Mouse (Mus musculus): ENCODE results near the gene Parl. TPM values are rescaled to one million over a fixed set of nuclear protein-coding genes. Genes with fewer than 3 reads are reported as not detected.

The Parl gene
- 87.9 and 94.9 TPM in 2 replicates for polyA plus RNA-seq (2011; ENCODE audit: insufficient read depth, insufficient read length, low read depth, missing spikeins)

DNA sequence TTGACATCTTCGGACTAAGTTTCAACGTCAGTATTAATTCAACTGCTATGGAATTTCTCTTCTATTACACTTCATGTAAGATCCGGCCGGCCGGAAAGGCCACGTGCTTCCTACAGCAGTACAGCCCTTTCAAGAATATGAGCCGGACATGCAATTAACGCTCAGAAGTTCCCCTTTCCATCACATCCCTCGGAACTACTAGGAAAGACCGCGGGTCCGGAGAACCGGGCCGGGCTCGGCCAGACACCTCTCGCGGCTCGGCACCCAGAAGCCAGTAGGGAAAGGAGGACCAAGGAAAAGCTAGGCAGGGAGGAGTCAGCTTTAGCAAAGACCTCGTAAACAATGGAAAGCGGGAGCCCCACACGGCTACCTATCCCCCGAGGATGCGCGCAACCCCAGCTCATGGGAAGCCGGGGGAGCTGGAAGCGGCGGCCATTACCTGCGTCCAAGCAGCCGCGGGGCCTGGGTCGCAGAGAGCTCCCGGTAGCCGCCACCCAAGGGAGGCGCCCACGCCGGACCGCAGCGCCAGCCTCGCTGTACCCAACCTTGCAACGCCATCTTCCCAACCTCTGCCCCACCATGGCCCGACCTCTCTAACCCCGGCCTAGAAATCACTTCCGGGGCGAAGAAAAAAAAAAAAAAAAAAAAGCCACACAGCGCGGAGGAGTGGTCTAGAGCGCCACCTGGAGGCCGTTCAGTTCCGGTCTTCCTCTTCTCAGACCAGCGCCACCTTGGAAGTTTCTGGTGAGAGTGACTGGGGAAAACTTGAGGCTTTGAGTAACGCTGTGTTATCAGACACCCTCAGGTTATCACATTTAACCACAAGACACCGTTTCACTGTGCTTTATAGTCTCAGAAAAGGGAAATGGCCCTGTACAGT lies at the start of gene Parl:
Parl (minus strand) TSS at position 618 of the 880 bp plus-strand sequence.
- Histone ChIP-seq H3K27me3 (ENCODE audit: control insufficient read depth, insufficient read depth, low read length, poor library complexity, severe bottlenecking) (no peaks in the 10 kb centered on the region), H3K36me3 (ENCODE audit: control insufficient read depth, insufficient read depth, low read length, poor library complexity, severe bottlenecking) (peaks cover 14% of the 10 kb centered on the region), H3K9me3 (replicated peaks; ENCODE audit: control insufficient read depth, insufficient read depth, low read length, poor library complexity, severe bottlenecking) (no peaks in the 10 kb centered on the region), H3K4me1 (ENCODE audit: control insufficient read depth, insufficient read depth, low read length) (no peaks in the 10 kb centered on the region), H3K9ac (ENCODE audit: low read depth, poor library complexity, severe bottlenecking) (peak within 1 kb of the TSS; percentile 93), H3K27ac (ENCODE audit: insufficient read depth, low read length) (peak within 1 kb of the TSS; percentile 21; the same call in 1 of the 2 replicates), H3K4me3 (ENCODE audit: low read depth, low read length) (peak within 1 kb of the TSS; percentile 83)
- peak; percentile 86 for TF ChIP-seq CTCF (IDR thresholded peaks at IDR 0.05; ENCODE audit: low read depth, low read length)
- TF ChIP-seq POLR2A (IDR thresholded peaks at IDR 0.05; ENCODE audit: insufficient read depth, low read length), result no peak

DNA sequence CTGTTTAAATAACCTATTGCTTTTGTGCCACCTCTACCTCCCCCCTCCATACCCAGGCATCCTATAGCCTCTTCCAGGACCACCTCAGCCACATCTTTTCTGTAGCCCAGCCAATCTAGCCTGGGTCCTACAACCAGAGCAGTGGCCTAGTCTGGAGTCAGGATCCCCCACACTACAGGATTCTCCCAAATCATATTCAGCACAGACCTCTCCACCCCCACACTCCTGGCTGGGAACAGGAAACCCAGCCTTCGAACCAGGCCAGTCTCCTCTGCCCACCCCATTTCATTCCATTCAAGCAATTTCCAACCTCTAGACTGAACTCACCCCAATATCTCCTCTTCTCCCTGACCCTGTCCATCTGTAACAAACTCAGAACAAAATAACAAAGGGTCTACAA lies 43.3 kb upstream of the Parl start:
- no peaks in the 10 kb centered on the region for H3K4me1 ChIP-seq (ENCODE audit: control insufficient read depth, insufficient read depth, low read length)
- no peak overlapping the region for H3K4me3 ChIP-seq (ENCODE audit: low read depth, low read length)
- no peak overlapping the region for H3K27ac ChIP-seq (ENCODE audit: insufficient read depth, low read length)
- no peaks in the 10 kb centered on the region for H3K9me3 ChIP-seq (replicated peaks; ENCODE audit: control insufficient read depth, insufficient read depth, low read length, poor library complexity, severe bottlenecking)
- H3K9ac ChIP-seq (ENCODE audit: low read depth, poor library complexity, severe bottlenecking), result no peak overlapping the region
- H3K36me3 ChIP-seq (ENCODE audit: control insufficient read depth, insufficient read depth, low read length, poor library complexity, severe bottlenecking), result peaks cover 24% of the 10 kb centered on the region
- H3K27me3 ChIP-seq (ENCODE audit: control insufficient read depth, insufficient read depth, low read length, poor library complexity, severe bottlenecking), result no peaks in the 10 kb centered on the region
- TF ChIP-seq EP300 (IDR thresholded peaks at IDR 0.05; ENCODE audit: insufficient read depth, low read depth, low read length), result no peak
- no peak for TF ChIP-seq CTCF (IDR thresholded peaks at IDR 0.05; ENCODE audit: low read depth, low read length)
- no peak for TF ChIP-seq POLR2A (IDR thresholded peaks at IDR 0.05; ENCODE audit: insufficient read depth, low read length)

DNA sequence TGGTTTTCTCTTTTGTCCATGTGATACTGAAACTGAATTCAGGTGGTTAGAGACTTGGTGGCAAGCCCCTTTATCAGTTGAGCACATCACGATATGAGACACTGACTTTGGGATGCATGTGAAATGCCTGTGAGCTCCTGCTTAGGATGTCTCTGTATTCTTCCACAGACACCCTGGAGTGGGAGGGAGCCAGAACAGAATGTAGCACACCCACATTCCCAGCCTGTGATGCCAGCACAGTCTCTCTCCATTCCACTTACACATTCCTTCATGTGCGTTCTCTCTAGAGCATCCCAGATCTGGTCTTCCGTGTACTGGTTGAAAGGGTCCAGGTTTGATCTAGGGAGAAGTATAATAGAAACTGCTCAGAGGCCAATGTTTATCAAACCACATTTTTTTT lies 36.4 kb upstream of the Parl start:
- Histone ChIP-seq H3K4me3 (ENCODE audit: low read depth, low read length) (no peak overlapping the region), H3K9ac (ENCODE audit: low read depth, poor library complexity, severe bottlenecking) (no peak overlapping the region), H3K4me1 (ENCODE audit: control insufficient read depth, insufficient read depth, low read length) (no peaks in the 10 kb centered on the region), H3K36me3 (ENCODE audit: control insufficient read depth, insufficient read depth, low read length, poor library complexity, severe bottlenecking) (peaks cover 20% of the 10 kb centered on the region), H3K9me3 (replicated peaks; ENCODE audit: control insufficient read depth, insufficient read depth, low read length, poor library complexity, severe bottlenecking) (no peaks in the 10 kb centered on the region), H3K27me3 (ENCODE audit: control insufficient read depth, insufficient read depth, low read length, poor library complexity, severe bottlenecking) (no peaks in the 10 kb centered on the region), H3K27ac (ENCODE audit: insufficient read depth, low read length) (no peak overlapping the region)
- TF ChIP-seq POLR2A (IDR thresholded peaks at IDR 0.05; ENCODE audit: insufficient read depth, low read length), result no peak
- no peak for TF ChIP-seq EP300 (IDR thresholded peaks at IDR 0.05; ENCODE audit: insufficient read depth, low read depth, low read length)

DNA sequence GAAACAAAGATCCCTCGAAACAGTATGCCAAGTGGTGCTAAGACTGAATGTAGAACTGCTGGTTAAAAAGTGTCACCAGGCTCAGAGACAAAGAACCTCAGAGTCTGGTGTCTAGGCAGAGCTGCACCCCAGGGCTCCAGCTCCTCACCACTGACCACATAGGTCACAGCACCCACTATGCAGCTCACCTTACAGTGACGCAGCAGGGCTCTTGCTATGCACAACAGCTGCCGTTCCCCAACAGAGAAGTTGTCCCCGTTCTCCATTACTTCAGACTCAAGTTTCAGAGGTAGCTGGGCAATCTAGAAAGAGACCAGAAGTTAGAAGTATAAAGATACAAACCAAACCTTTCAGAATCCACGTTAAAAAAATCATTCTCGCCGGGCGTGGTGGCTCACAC lies 32.7 kb upstream of the Parl start:
- H3K4me3 ChIP-seq (ENCODE audit: low read depth, low read length), result no peak overlapping the region
- H3K9me3 ChIP-seq (replicated peaks; ENCODE audit: control insufficient read depth, insufficient read depth, low read length, poor library complexity, severe bottlenecking), result no peaks in the 10 kb centered on the region
- no peak overlapping the region for H3K9ac ChIP-seq (ENCODE audit: low read depth, poor library complexity, severe bottlenecking)
- H3K4me1 ChIP-seq (ENCODE audit: control insufficient read depth, insufficient read depth, low read length), result no peaks in the 10 kb centered on the region
- no peaks in the 10 kb centered on the region for H3K27me3 ChIP-seq (ENCODE audit: control insufficient read depth, insufficient read depth, low read length, poor library complexity, severe bottlenecking)
- no peak overlapping the region for H3K27ac ChIP-seq (ENCODE audit: insufficient read depth, low read length)
- peaks cover 20% of the 10 kb centered on the region for H3K36me3 ChIP-seq (ENCODE audit: control insufficient read depth, insufficient read depth, low read length, poor library complexity, severe bottlenecking)
- no peak for TF ChIP-seq CTCF (IDR thresholded peaks at IDR 0.05; ENCODE audit: low read depth, low read length)
- TF ChIP-seq EP300 (IDR thresholded peaks at IDR 0.05; ENCODE audit: insufficient read depth, low read depth, low read length), result no peak
- no peak for TF ChIP-seq POLR2A (IDR thresholded peaks at IDR 0.05; ENCODE audit: insufficient read depth, low read length)

DNA sequence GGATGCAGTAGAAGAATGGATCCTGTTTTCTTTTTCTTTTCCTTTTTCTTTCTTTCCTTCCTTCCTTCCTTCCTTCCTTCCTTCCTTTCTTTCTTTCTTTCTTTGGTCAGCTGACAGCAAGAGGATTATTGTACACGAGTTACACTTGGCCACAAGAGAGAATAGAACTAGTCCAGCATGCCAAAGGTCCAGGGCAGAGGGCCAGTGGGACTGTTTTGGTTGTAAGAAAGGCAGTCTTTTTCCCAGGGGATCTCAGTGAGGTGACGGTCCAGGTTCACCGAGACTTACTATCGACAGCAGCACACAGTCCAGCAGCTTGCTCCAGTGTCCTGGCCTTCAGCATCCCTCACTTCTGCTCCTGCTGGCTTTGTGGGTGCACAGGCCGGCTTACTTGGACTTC lies 26.1 kb upstream of the Parl start:
- Histone ChIP-seq H3K27ac (ENCODE audit: insufficient read depth, low read length) (no peak overlapping the region), H3K9ac (ENCODE audit: low read depth, poor library complexity, severe bottlenecking) (no peak overlapping the region), H3K9me3 (replicated peaks; ENCODE audit: control insufficient read depth, insufficient read depth, low read length, poor library complexity, severe bottlenecking) (no peaks in the 10 kb centered on the region), H3K27me3 (ENCODE audit: control insufficient read depth, insufficient read depth, low read length, poor library complexity, severe bottlenecking) (no peaks in the 10 kb centered on the region), H3K4me1 (ENCODE audit: control insufficient read depth, insufficient read depth, low read length) (no peaks in the 10 kb centered on the region), H3K4me3 (ENCODE audit: low read depth, low read length) (no peak overlapping the region), H3K36me3 (ENCODE audit: control insufficient read depth, insufficient read depth, low read length, poor library complexity, severe bottlenecking) (peaks cover 6% of the 10 kb centered on the region; the same call in 1 of the 2 replicates)
- TF ChIP-seq POLR2A (IDR thresholded peaks at IDR 0.05; ENCODE audit: insufficient read depth, low read length) (no peak), EP300 (IDR thresholded peaks at IDR 0.05; ENCODE audit: insufficient read depth, low read depth, low read length) (no peak), CTCF (IDR thresholded peaks at IDR 0.05; ENCODE audit: low read depth, low read length) (no peak)

DNA sequence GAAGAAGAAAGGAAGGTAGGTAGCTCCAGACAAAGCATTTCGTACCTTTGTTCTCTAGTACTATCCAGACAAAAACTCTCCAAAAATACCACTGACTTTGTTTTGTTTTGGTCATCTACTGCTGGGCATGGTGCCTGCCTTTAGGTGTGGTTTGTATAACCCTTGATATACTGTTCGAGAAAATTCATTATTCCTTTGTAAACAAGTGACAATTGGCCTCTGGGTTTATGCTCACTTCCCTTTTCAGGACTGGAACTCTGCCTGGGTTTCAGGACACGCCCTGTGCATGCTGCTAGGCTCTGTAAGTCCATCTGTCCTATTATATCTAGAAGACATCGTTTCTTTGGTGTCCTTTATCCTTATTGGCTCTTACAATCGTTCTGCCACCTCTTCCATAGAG lies 23.1 kb upstream of the Parl start, which contains the start of gene Cyp2ab1:
Cyp2ab1 (minus strand) TSS at position 119 of the 400 bp plus-strand sequence.
- TF ChIP-seq POLR2A (IDR thresholded peaks at IDR 0.05; ENCODE audit: insufficient read depth, low read length) (no peak), EP300 (IDR thresholded peaks at IDR 0.05; ENCODE audit: insufficient read depth, low read depth, low read length) (no peak), CTCF (IDR thresholded peaks at IDR 0.05; ENCODE audit: low read depth, low read length) (no peak)
- H3K9ac ChIP-seq (ENCODE audit: low read depth, poor library complexity, severe bottlenecking), result no peak within 1 kb of the TSS
- H3K4me3 ChIP-seq (ENCODE audit: low read depth, low read length), result no peak within 1 kb of the TSS
- no peak within 1 kb of the TSS for H3K27ac ChIP-seq (ENCODE audit: insufficient read depth, low read length)
- H3K27me3 ChIP-seq (ENCODE audit: control insufficient read depth, insufficient read depth, low read length, poor library complexity, severe bottlenecking), result no peaks in the 10 kb centered on the region
- H3K36me3 ChIP-seq (ENCODE audit: control insufficient read depth, insufficient read depth, low read length, poor library complexity, severe bottlenecking), result no peaks in the 10 kb centered on the region
- H3K4me1 ChIP-seq (ENCODE audit: control insufficient read depth, insufficient read depth, low read length), result no peaks in the 10 kb centered on the region
- H3K9me3 ChIP-seq (replicated peaks; ENCODE audit: control insufficient read depth, insufficient read depth, low read length, poor library complexity, severe bottlenecking), result no peaks in the 10 kb centered on the region

Data from ES-Bruce4 (cell line).